Mouse (Mus musculus): Measurements from ENCODE around the gene Gcnt4. TPM values are rescaled to one million over a fixed set of nuclear protein-coding genes. Genes with fewer than 3 reads are reported as not detected.

Gcnt4 gene
- total RNA-seq, 2 experiments from 2014 or later, result 0.09 to 0.11 TPM

DNA sequence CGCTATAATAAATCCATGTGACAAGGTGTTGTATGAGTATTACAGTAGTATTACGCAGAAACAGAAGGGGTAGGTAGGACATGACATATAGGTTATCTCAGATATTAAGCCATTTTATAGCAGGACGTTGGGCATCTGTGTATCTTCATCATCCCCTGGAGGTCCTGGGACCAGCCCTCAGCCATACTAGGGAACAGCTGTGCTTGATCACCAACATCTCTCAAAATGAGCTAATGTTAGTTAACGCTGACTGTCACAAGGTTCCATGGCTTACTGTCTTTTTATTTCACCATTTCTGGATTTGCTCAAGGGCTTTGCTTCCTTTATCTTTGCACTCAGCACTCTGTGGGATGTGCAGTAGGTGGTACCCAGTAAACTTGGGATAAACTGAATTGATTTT is 21.3 kb downstream of the Gcnt4 start:
- no peak for ATAC-seq (ENCODE audit: poor library complexity, severe bottlenecking)

DNA sequence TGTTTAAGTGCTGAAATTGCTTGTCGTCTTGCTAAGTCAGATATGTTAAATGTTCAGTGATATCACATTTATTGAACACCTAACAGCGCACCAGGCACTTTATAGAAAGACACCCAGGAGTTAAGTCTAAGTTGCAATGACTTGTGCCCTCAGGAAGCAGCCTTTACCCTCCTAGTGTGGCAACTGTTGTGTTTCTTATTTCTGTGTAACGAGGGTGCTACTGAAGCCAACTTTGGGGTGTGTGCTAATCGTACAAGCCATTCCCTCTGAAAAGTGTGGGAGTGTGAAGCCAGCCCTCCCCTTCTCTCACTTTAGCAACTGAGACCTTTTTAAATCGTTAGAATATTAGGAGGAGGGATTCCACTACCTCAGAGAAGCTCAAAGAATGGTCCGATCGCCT is 23.2 kb downstream of the Gcnt4 start:
- ATAC-seq (ENCODE audit: poor library complexity, severe bottlenecking), result no peak

- ATAC-seq (ENCODE audit: poor library complexity, severe bottlenecking), result no peak
Measured at GRCm38 (mm10) chr13:96951880-96952279, 27.4 kb downstream of the Gcnt4 start.

DNA sequence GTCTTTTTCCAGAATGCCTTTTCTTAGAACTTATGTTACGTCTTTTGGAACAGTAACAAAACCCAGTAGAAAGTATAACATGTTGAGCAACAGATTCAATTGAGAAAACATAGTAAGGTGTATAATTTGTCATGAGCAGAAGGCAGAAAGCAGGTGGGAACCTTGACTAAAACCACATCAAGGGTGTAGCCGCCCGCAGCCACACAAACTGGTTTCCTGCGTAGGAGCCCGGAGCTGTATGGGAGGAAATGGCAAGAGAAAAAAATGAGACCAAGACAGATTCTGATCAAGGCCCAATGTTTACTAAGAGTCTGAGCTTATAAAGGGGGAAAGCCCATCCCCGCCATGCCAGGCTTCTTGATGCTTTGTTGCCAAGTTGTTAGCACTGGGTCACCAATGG is 32.0 kb downstream of the Gcnt4 start:
- peak; percentile 74 for ATAC-seq (ENCODE audit: poor library complexity, severe bottlenecking)

DNA sequence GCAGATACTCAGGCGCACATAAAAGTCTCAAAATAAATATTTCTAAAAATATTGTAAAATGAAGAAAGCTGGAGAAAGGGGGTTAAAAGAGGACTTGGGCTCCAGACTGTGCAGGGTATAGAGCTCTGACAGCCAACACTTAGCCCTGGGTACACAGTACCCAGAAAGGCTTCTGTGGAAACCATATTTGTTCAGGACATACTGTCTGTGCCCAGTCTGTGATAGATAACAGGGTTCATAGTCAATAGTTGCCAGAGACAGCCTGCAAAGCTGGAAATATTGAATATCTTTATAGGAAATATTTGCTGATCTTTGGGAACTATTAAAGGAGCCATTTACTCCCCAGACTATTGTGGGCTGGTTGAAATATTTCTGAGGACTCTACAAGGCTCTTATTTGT is 35.5 kb downstream of the Gcnt4 start:
- no peak for ATAC-seq (ENCODE audit: poor library complexity, severe bottlenecking)

GRCm38 (mm10) chr13:96961366-96962157 is 37.1 kb downstream of the Gcnt4 start:
- no peak for ATAC-seq (ENCODE audit: poor library complexity, severe bottlenecking)

DNA sequence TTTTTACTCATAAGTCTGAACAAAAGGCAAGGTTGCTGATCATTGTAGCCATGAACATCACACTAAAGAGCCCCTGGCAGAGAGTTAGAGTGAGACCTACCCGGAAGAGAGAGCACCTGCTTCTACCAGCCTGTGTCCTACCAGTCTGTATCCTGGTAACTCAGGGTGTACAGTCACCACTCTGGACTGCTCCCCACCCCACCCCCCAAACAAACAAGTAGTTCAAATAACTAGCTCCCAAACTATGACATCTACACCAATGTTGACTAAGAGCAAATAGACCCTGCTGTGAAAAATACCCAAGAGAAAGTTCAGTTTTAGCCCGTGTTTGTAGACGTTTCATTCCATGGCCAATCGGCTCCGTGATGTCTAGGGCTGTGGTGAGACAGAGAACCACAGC is 38.3 kb downstream of the Gcnt4 start:
- no peak for ATAC-seq (ENCODE audit: poor library complexity, severe bottlenecking)

GRCm38 (mm10) chr13:96964981-96965380 is 40.5 kb downstream of the Gcnt4 start:
- ATAC-seq (ENCODE audit: poor library complexity, severe bottlenecking), result no peak

DNA sequence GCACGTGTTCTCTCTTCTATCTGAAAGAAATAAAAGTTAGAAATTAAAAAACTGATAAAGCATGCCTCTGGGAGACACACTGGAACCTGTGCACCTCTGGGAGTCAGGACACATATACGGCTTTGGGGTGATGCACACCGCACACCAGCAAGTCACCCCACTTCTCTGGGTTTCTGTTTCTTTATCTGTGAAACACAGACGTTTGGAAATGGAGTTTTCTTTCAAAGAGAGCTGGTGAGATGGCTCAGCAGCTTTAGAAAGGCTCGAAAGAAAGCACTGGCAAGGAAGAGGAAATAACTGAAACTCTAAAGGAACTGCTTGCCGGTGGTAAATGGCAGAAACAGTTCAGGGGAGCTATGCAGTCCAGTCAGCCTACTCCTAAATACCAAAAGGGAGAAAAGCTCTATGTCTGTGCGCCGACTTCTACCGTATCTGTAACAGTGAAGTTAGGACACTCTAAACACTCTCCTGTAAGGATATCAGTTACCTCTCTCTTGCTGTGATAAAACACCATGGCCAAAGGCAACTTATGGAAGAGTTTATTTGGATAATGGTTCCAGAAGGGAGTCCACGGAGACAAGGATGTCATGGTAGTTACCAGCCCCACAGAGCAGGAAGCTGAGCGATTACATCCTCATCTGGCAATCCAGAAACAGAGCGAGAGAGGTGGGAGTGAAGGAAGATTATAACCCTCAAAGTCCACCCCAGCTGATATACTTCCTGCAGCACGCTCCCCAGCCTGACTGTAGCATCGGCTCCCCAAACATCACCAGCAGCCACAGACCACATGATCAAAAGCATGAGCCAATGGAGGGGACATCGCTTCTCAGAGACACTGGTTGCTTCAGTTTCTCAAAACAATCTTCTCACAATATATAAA is 42.0 kb downstream of the Gcnt4 start:
- ATAC-seq (ENCODE audit: poor library complexity, severe bottlenecking), result no peak

- no peak for ATAC-seq (ENCODE audit: poor library complexity, severe bottlenecking)
Measured at GRCm38 (mm10) chr13:96967091-96967490, 42.6 kb downstream of the Gcnt4 start.

DNA sequence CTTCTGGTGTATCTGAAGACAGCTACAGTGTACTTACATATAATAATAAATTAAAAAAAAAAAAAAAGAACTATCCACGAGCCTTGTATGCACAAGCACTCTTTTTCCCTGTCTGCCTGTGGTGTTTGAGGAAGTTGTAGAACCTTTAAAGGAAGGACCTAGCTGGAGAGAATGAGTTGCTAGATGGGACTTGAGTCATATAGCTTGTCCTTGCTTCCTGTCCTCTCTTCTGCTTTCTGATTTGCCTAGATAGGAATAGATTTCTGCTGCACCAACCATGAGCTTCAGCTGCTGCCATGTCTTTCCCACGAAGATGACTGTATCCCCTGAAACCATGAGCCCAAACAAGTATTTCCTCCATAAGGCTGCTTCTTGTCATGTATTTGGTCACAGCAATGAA is 43.3 kb downstream of the Gcnt4 start:
- ATAC-seq (ENCODE audit: poor library complexity, severe bottlenecking), result peak; percentile 40; the same call in 1 of the 2 replicates

- no peak for ATAC-seq (ENCODE audit: poor library complexity, severe bottlenecking)
Measured at GRCm38 (mm10) chr13:96971076-96971475, 46.6 kb downstream of the Gcnt4 start.

GRCm38 (mm10) chr13:96971861-96972282 is 47.4 kb downstream of the Gcnt4 start:
- no peak for ATAC-seq (ENCODE audit: poor library complexity, severe bottlenecking)

DNA sequence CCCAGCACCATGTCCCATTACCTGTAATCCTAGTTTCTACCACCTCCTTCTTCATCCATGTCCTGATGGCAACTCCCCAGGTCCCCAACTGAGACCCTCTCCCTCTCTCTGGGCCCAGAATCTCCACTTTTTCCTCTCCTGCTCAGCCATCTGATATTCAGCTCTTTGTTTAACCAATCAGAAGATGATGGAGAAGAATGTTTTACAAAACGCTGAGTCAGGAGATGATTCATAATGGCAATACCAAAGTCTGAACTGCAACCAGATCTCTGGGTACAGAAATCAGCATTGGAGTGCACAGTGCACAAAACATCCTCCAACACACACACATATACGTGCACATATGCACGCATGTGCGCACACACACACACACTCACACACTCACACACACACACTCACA is 48.8 kb downstream of the Gcnt4 start:
- no peak for ATAC-seq (ENCODE audit: poor library complexity, severe bottlenecking)

GRCm38 (mm10) chr13:96976986-96977595 is 52.6 kb downstream of the Gcnt4 start:
- ATAC-seq (ENCODE audit: poor library complexity, severe bottlenecking), result no peak

DNA sequence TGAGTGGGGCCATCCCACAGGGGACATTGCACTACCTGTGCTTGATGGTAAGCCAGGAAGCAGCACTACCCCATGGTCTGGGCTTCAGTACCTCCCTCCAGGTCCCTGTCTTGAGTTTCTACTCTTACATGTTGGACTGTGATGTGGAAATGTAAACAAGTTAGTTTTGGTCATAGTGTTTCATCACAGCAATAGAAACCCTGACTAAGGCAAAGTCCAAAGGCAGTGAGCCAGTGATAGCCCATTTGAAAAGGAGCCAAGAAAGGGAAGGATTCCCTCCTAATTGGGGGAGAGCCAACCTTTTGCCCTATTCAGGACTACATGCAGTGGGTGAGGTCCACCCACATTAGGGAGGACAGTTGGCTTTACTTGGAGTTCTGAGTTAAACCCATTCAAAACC is 56.1 kb downstream of the Gcnt4 start:
- ATAC-seq (ENCODE audit: poor library complexity, severe bottlenecking), result no peak

DNA sequence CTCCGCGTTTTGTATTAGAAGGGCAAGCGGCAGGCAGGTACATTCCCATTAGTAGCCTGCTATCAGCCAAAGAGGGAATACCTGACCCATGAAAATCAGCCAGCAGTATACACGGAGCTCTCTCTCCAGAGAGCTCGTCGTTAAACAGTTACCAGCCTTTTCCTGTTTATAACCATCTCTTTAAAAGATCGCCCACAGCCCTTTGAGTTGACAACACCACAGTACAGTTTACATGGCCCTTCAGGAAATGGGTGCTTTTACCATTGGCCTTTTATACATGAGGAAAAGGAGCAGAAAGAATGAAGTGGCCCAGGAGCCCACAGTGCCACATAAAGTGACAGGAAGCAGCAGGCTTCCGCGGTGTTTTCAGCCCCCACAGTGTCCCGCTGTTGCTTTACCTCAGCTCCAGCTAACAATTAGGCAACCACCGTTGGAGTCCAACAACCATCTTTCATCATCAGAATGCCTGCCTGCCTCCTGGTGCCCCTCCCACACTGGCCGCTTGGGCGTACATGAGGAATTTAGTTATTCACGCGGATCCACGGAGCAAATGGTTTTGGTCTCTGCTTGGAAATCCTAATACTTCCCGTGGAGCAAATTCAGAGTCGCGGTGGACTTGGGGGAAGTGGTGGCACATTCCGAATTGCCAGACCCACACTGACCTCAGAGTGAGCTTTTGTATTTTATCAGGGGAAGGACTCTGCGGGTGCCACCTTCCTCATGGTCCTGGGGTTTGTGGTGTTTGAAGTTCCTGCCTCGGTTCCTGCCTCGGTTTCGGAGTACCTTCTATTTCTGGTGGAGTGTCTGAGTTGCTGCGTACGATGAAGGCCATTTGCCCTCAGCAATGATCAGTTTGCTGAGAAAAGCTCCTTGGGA is 59.0 kb downstream of the Gcnt4 start:
- ATAC-seq (ENCODE audit: poor library complexity, severe bottlenecking), result peak; percentile 84

DNA sequence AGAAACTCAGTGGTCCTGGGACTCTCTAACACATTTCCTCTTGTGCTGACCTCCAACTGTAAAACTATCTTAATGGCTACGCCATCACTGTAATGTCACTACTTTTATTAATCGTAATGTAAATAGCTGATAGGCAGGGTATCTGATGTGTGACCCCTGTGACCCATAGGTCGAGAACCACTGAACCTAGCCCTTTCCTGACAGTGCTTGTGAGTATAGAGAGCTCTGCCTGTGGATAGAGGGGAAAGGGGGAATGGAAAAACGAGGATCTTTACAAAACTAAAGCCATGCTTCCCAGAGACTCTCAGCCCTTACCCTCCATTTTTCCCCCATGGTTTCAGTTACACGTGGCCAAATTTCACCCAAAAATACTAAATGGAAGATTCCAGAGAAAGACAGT is 60.2 kb downstream of the Gcnt4 start:
- ATAC-seq (ENCODE audit: poor library complexity, severe bottlenecking), result no peak

DNA sequence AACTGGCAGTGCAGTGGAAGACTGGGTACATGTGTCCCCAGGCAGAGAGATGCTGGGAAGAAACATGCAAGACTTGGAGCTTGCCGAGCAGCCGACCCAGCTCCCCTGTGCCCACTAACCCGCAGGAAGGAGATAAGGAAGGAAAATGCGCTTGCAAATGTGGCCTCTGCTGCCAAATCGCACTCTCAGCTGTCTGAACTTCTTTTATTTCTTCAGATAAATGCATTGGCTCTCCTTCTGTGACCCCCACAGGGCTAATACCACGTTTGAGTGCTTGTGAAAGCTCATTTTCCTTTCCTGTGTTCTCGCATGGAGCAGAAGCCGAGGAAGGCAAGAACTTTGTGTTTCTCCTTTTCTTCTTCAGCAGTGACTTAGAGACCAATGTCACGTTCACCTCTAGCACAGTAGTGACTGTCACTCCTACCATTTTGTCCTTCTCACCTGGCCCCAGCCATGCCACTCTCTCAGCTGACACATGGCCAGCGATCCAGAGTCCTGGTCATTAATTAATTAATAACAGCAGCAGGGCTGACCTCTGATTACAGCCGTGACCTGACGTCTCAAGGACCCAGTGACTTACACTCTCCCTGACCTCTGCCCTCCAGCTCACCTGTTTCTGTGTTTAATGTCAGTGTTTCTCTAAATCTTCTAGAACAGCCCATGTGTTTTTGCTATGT is 61.2 kb downstream of the Gcnt4 start:
- no peak for ATAC-seq (ENCODE audit: poor library complexity, severe bottlenecking)

- no peak for ATAC-seq (ENCODE audit: poor library complexity, severe bottlenecking)
Measured at GRCm38 (mm10) chr13:96989129-96989528, 64.6 kb downstream of the Gcnt4 start.

All from megakaryocyte, adult 5-6 weeks (primary cell).